Mouse (Mus musculus) megakaryocyte, embryonic 14.5 days (primary cell): ENCODE results near the gene Cacna1d.

Experiments
- FLI1 ChIP-seq: IDR thresholded peaks from 2 replicates; pipeline ENCODE4 v1.6.1; 2012; ENCODE audit warnings: low read length, inconsistent platforms, mixed read lengths
- GATA1 ChIP-seq: IDR thresholded peaks from 3 replicates; pipeline ENCODE4 v1.6.1; 2012; ENCODE audit warnings: mixed read lengths, low read length, inconsistent platforms, borderline replicate concordance

- TF ChIP-seq GATA1 = no peak
- no peak for TF ChIP-seq FLI1
These were observed 444.3 kb downstream of the Cacna1d start for GRCm38 (mm10) chr14:30046976-30047375.
